In the genomic region with DNA sequence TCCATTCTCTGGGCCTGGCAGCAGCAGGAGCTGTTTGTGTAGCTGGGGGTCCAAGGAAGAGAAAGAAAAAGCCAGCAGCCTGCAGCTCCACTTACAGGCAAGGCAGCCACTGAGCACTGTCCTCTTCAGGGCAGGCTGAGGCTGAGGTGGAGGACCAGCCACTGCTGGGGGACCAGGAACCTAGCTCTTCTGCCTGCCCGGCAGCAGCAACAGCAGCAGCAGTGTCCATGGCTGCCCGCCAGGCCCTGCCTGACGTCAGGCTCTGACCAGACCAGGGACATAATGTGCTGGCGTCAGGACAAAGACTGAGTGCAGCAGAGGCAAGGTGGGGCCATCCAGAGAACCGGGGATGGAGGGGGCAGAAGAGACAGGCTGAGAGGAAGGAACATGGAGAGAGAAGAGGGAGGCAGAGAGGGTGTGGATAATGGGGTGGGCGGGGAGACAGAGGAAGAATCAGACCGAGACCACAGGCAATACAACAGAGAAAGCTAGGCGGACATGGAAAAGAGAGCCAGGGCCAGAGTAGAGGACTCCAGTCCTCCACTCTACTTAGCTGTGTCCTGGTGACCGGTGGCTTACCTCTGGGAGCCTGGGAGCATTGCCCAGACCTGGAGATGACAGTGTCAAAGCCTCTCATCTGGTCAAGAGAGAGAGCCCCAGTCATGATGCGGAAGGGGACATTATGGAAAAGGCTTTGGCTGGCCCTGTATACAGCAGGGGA, we compare ENCODE assay signal across 9 mouse cellular contexts.
DNase-seq lines count a peak whose midpoint lies in the region; TF ChIP-seq lines count a peak whose summit lies in the region.
"Had no signal": no experiment of that assay in that cellular context is flagged by ENCODE, and none has a peak within 500 bp of the region (broad histone marks: within the 10 kb centered on the region; RNA-seq: fewer than 3 reads in every experiment).

No protein-coding gene starts in this region.

- H3K36me3 ChIP-seq in spleen, adult 2 months (ENCODE audit: control insufficient read depth, insufficient read depth, low read length) = no peaks in the 10 kb centered on the region
- no peaks in the 10 kb centered on the region for H3K36me3 ChIP-seq in hindbrain, embryonic 10.5 days
- H3K36me3 ChIP-seq: G1E had no signal

- H3K27me3 ChIP-seq in spleen, adult 2 months (ENCODE audit: control insufficient read depth, insufficient read depth, low read length) = no peaks in the 10 kb centered on the region
- H3K27me3 ChIP-seq in hindbrain, embryonic 10.5 days (ENCODE audit: insufficient read depth, poor library complexity, severe bottlenecking) = peaks cover 6% of the 10 kb centered on the region; the same call in 1 of the 2 replicates

- H3K9me3 ChIP-seq in hindbrain, embryonic 10.5 days = no peaks in the 10 kb centered on the region
- H3K9me3 ChIP-seq: G1E had no signal

- TF ChIP-seq CTCF in spleen, adult 2 months (IDR thresholded peaks at IDR 0.05; ENCODE audit: extremely low read depth, insufficient read depth, insufficient read length, insufficient replicate concordance) = no peak
- TF ChIP-seq CTCF in layer of hippocampus, adult 2 months (conservative IDR thresholded peaks at IDR 0.05) = peak; percentile 35

- no peak for TF ChIP-seq POLR2A in spleen, adult 2 months (IDR thresholded peaks at IDR 0.05; ENCODE audit: low read depth, low read length)

- no peak overlapping the region for H3K4me3 ChIP-seq in spleen, adult 2 months (ENCODE audit: extremely low read depth, insufficient read depth, insufficient read length)
- H3K4me3 ChIP-seq in hindbrain, embryonic 10.5 days = no peak overlapping the region
- no peak overlapping the region for H3K4me3 ChIP-seq in layer of hippocampus, adult 2 months

- no peaks in the 10 kb centered on the region; the same call in 1 of the 2 replicates for H3K4me1 ChIP-seq in spleen, adult 2 months (ENCODE audit: control insufficient read depth, insufficient read depth, insufficient read length)
- H3K4me1 ChIP-seq in hindbrain, embryonic 10.5 days (replicated peaks) = peaks cover 69% of the 10 kb centered on the region

- 70% methylated on average over 10 of the region's 10 CpGs for WGBS in spleen, adult 2 months
- WGBS in hindbrain, embryonic 10.5 days = 42% methylated on average over 10 of the region's 10 CpGs

- no peak for DNase-seq in spleen, adult 2 months (ENCODE audit: low read depth in 1 of 2, low spot score in 2 of 2)
- no peak for DNase-seq in spleen, postnatal 4 days (ENCODE audit: low spot score in 2 of 2)
- peak; percentile 19 to 42 for DNase-seq in frontal cortex, postnatal 25 days (ENCODE audit: low spot score in 2 of 2)
- peak; percentile 21 for DNase-seq in hindbrain, embryonic 10.5 days (ENCODE audit: low spot score)
- DNase-seq in layer of hippocampus, adult 2 months (ENCODE audit: low spot score in 2 of 2) = peak; percentile 32 to 61
- DNase-seq in lung, adult 18-20 months = peak; percentile 91 to 97
- DNase-seq in right cerebral cortex, postnatal 25 days = peak; percentile 59
- no peak for DNase-seq in thymus, postnatal 14 days

- H3K27ac ChIP-seq in spleen, adult 2 months (ENCODE audit: insufficient read depth, low read length) = 0 out of 2 replicates have a peak overlapping the region, but pooled peaks have one; percentile 5
- H3K27ac ChIP-seq in hindbrain, embryonic 10.5 days = peak overlapping the region; percentile 83
- H3K27ac ChIP-seq in layer of hippocampus, adult 2 months = peak overlapping the region; percentile 32; the same call in 1 of the 2 replicates

Comparison
In these comparisons a context has a peak if more than half of its experiments do, and no peak if none do; other contexts are left out.
1. DNase-seq: peak in frontal cortex, postnatal 25 days (2 of 2), hindbrain, embryonic 10.5 days (single experiment), layer of hippocampus, adult 2 months (2 of 2), lung, adult 18-20 months (2 of 2) and right cerebral cortex, postnatal 25 days (single experiment); none in spleen, adult 2 months (0 of 2), spleen, postnatal 4 days (0 of 2) and thymus, postnatal 14 days (single experiment).
2. H3K27ac ChIP-seq: peak in every context shown above with its lines; median percentile 83 in hindbrain, embryonic 10.5 days; 32 in layer of hippocampus, adult 2 months; 5 in spleen, adult 2 months.